ENCODE assay signal across 15 mouse cellular contexts in genomic region chr2:173379736-173380135, GRCm38 (mm10).
DNase-seq lines count a peak whose midpoint lies in the region; ATAC-seq and TF ChIP-seq lines count a peak whose summit lies in the region.
"Had no signal": no experiment of that assay in that cellular context is flagged by ENCODE, and none has a peak within 500 bp of the region (broad histone marks: within the 10 kb centered on the region; RNA-seq: fewer than 3 reads in every experiment).

No protein-coding gene starts in this region.

- H3K4me3 ChIP-seq in kidney, embryonic 16.5 days (ENCODE audit: low read length): no peak overlapping the region
- H3K4me3 ChIP-seq in kidney, adult 2 months (ENCODE audit: insufficient read depth, low read depth, low read length): no peak overlapping the region
- no peak overlapping the region for H3K4me3 ChIP-seq in embryonic facial prominence, embryonic 13.5 days
- no peak overlapping the region for H3K4me3 ChIP-seq in limb, embryonic 13.5 days
- H3K4me3 ChIP-seq: midbrain, embryonic 10.5 days had no signal

- ATAC-seq in kidney, embryonic 16.5 days (ENCODE audit: low FRiP score, low TSS enrichment): no peak
- no peak for ATAC-seq in embryonic facial prominence, embryonic 13.5 days (ENCODE audit: insufficient number of reproducible peaks, insufficient read depth, low FRiP score, low TSS enrichment, low read depth)
- ATAC-seq in limb, embryonic 13.5 days (ENCODE audit: low FRiP score, low read depth): no peak
- ATAC-seq: forebrain, embryonic 16.5 days; Patski had no signal

- WGBS in kidney, embryonic 16.5 days: 80% methylated on average over 1 of the region's 1 CpGs
- WGBS in kidney, adult 2 months: 100% methylated on average over 1 of the region's 1 CpGs
- WGBS in embryonic facial prominence, embryonic 13.5 days: 80% methylated on average over 1 of the region's 1 CpGs
- 95% methylated on average over 1 of the region's 1 CpGs for WGBS in limb, embryonic 13.5 days

- peaks cover 30% of the 10 kb centered on the region for H3K4me1 ChIP-seq in kidney, embryonic 16.5 days (ENCODE audit: insufficient read depth, low read length)
- no peaks in the 10 kb centered on the region for H3K4me1 ChIP-seq in kidney, adult 2 months (ENCODE audit: control insufficient read depth, insufficient read depth, low read length)
- H3K4me1 ChIP-seq in embryonic facial prominence, embryonic 13.5 days: peaks cover 43% of the 10 kb centered on the region
- H3K4me1 ChIP-seq in limb, embryonic 13.5 days: peaks cover 56% of the 10 kb centered on the region

- no peak overlapping the region for H3K9ac ChIP-seq in kidney, embryonic 16.5 days (replicated peaks; ENCODE audit: low read length)
- no peak overlapping the region for H3K9ac ChIP-seq in embryonic facial prominence, embryonic 13.5 days
- no peak overlapping the region for H3K9ac ChIP-seq in limb, embryonic 13.5 days

- no peaks in the 10 kb centered on the region for H3K36me3 ChIP-seq in kidney, embryonic 16.5 days (ENCODE audit: insufficient read depth, low read length)
- no peaks in the 10 kb centered on the region for H3K36me3 ChIP-seq in kidney, adult 2 months (ENCODE audit: control insufficient read depth, insufficient read depth, low read length)
- no peaks in the 10 kb centered on the region for H3K36me3 ChIP-seq in embryonic facial prominence, embryonic 13.5 days
- no peaks in the 10 kb centered on the region for H3K36me3 ChIP-seq in limb, embryonic 13.5 days
- H3K36me3 ChIP-seq: midbrain, embryonic 10.5 days had no signal

- no peak overlapping the region for H3K4me2 ChIP-seq in kidney, embryonic 16.5 days (replicated peaks; ENCODE audit: low read depth, low read length)
- H3K4me2 ChIP-seq in embryonic facial prominence, embryonic 13.5 days: no peak overlapping the region
- no peak overlapping the region for H3K4me2 ChIP-seq in limb, embryonic 13.5 days (replicated peaks)

- H3K27ac ChIP-seq in kidney, embryonic 16.5 days (ENCODE audit: low read length): peak overlapping the region; percentile 65; the same call in 1 of the 2 replicates
- H3K27ac ChIP-seq in kidney, adult 2 months (ENCODE audit: insufficient read depth, low read depth, low read length): no peak overlapping the region
- peak overlapping the region; percentile 84 for H3K27ac ChIP-seq in embryonic facial prominence, embryonic 13.5 days
- peak overlapping the region; percentile 79; the same call in 1 of the 2 replicates for H3K27ac ChIP-seq in limb, embryonic 13.5 days
- H3K27ac ChIP-seq: midbrain, embryonic 10.5 days had no signal

- H3K9me3 ChIP-seq in kidney, embryonic 16.5 days (ENCODE audit: low read length): no peaks in the 10 kb centered on the region
- no peaks in the 10 kb centered on the region for H3K9me3 ChIP-seq in embryonic facial prominence, embryonic 13.5 days
- H3K9me3 ChIP-seq in limb, embryonic 13.5 days: no peaks in the 10 kb centered on the region
- H3K9me3 ChIP-seq: midbrain, embryonic 10.5 days had no signal

- no peaks in the 10 kb centered on the region for H3K27me3 ChIP-seq in kidney, embryonic 16.5 days (ENCODE audit: insufficient read depth, low read length)
- H3K27me3 ChIP-seq in kidney, adult 2 months (replicated peaks; ENCODE audit: control insufficient read depth, insufficient read depth, low read length): no peaks in the 10 kb centered on the region
- H3K27me3 ChIP-seq in embryonic facial prominence, embryonic 13.5 days: no peaks in the 10 kb centered on the region
- H3K27me3 ChIP-seq in limb, embryonic 13.5 days: no peaks in the 10 kb centered on the region
- H3K27me3 ChIP-seq: CH12.LX, Patski had no signal

- TF ChIP-seq CTCF in kidney, adult 2 months (conservative IDR thresholded peaks at IDR 0.05; ENCODE audit: insufficient read depth, insufficient read length, low read depth, low read length): no peak

- TF ChIP-seq POLR2A in kidney, adult 2 months (IDR thresholded peaks at IDR 0.05; ENCODE audit: low read depth, low read length): no peak

- DNase-seq in kidney, adult 2 months: no peak
- peak; percentile 29 for DNase-seq in CD4-positive, CD25-positive, alpha-beta regulatory T cell, adult 2 months (ENCODE audit: low read depth, low spot score)
- no peak for DNase-seq in left cerebral cortex, adult 8-10 months (ENCODE audit: low spot score in 2 of 2)
- DNase-seq in T-cell, adult 2 months (ENCODE audit: low spot score): no peak
- DNase-seq: cerebellum, postnatal 10 days; gastrocnemius, postnatal 14 days; lung, adult 2 months; spleen, adult 18-20 months had no signal
